Mouse (Mus musculus) heart, embryonic 14.5 days (tissue): ENCODE data around the gene Fam160a1. TPM values are rescaled to one million over a fixed set of nuclear protein-coding genes. Genes with fewer than 3 reads are reported as not detected.

Experiments used
- ATAC-seq: fragments of 200-750 bp; cut with Nextera tagmentation; 2 replicates; pipeline ENCODE4 v1.8.0; 2017; ENCODE audit warnings: low read depth, moderate TSS enrichment; ENCODE audit not compliant: insufficient number of reproducible peaks, insufficient read depth, low FRiP score
- H3K27ac ChIP-seq, 2 experiments: fragments of 200-500 bp in 1 of 2; fragments of 300-500 bp in 1 of 2; sonication (generic) in 1 of 2; replicated peaks in 1 of 2; 2 replicates each; pipeline ENCODE4 v1.5.1; 2012 to 2014; ENCODE audit warnings: low read depth in 2 of 2, low read length in 2 of 2, control low read depth in 1 of 2, mild to moderate bottlenecking in 1 of 2, mixed read lengths in 1 of 2; ENCODE audit not compliant: control insufficient read depth in 1 of 2, insufficient read depth in 1 of 2
- H3K27me3 ChIP-seq: fragments of 300-500 bp; sonication (generic); 2 replicates; pipeline ENCODE4 v1.6.1; 2014; ENCODE audit warnings: mild to moderate bottlenecking, low read length, control low read depth; ENCODE audit not compliant: control insufficient read depth, insufficient read depth
- H3K36me3 ChIP-seq: fragments of 300-500 bp; sonication (generic); 2 replicates; pipeline ENCODE4 v1.6.1; 2014; ENCODE audit warnings: mild to moderate bottlenecking, control low read depth, low read length, mixed read lengths; ENCODE audit not compliant: control insufficient read depth, insufficient read depth
- H3K4me1 ChIP-seq, 2 experiments: fragments of 200-500 bp in 1 of 2; fragments of 300-500 bp in 1 of 2; sonication (generic) in 1 of 2; 2 replicates each; pipeline ENCODE4 v1.6.1; 2012 to 2014; ENCODE audit warnings: low read length in 2 of 2, control low read depth in 1 of 2, mixed read lengths in 1 of 2; ENCODE audit not compliant: control insufficient read depth in 2 of 2, insufficient read depth in 2 of 2
- H3K4me2 ChIP-seq: fragments of 300-500 bp; sonication (generic); 2 replicates; pipeline ENCODE4 v1.6.1; 2014; ENCODE audit warnings: mild to moderate bottlenecking, low read length
- H3K4me3 ChIP-seq, 2 experiments: fragments of 200-500 bp in 1 of 2; fragments of 300-500 bp in 1 of 2; sonication (generic) in 1 of 2; 2 replicates each; pipeline ENCODE4 v1.5.1; 2012 to 2014; ENCODE audit warnings: low read length in 2 of 2, mild to moderate bottlenecking in 2 of 2, control low read depth in 1 of 2, low read depth in 1 of 2, moderate library complexity in 1 of 2; ENCODE audit not compliant: control insufficient read depth in 1 of 2, insufficient read depth in 1 of 2
- H3K9ac ChIP-seq: fragments of 300-500 bp; sonication (generic); 2 replicates; pipeline ENCODE4 v1.6.1; 2014; ENCODE audit warnings: mild to moderate bottlenecking, low read length
- H3K9me3 ChIP-seq: fragments of 300-500 bp; sonication (generic); 2 replicates; pipeline ENCODE4 v1.6.1; 2016; ENCODE audit warnings: low read length, control low read depth; ENCODE audit not compliant: control insufficient read depth
- WGBS: fragments of 180-500 bp; shearing (Covaris S2); extraction: QIAGEN DNeasy Blood & Tissue Kit; methylation state at CpG from one replicate; pipeline ENCODE4 v1.1.7; 2014; 5-methylcytosine and 5-hydroxymethylcytosine counted together
- polyA plus RNA-seq: library from polyadenylated mRNA; unstranded; fragments of >200 nt; fragmentation: Nextera tagmentation; extraction: Ambion mirVana; gene quantifications from 2 replicates; pipeline ENCODE4 v1.2.1, GENCODE M21; 2014

Gene Fam160a1
- 7.4 TPM in 2 replicates for polyA plus RNA-seq

DNA sequence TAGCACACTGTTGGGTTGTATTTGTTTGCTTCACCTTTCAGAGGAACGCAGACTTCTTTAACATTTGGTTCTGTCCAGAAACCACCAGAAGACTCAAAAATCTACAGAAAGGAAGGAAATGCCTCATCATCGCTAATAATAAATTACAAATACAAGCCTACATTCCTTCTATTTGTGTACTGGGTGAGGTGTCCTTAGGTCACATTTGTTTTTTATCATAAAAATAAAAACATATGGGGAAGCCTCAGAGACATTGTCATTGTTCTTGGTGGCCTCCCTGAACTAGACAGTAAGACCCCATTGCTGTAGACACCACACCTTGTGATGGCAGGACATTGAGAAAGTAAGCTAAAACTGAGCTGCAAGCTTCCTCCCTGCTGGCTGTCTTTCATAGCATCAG, at the start of gene Fam160a1:
Gene Fam160a1 (minus strand): TSS at position 101 of the 400 bp plus-strand sequence.
- ATAC-seq: no peak
- H3K36me3 ChIP-seq: no peaks in the 10 kb centered on the region
- no peak within 1 kb of the TSS for H3K9ac ChIP-seq
- no peak within 1 kb of the TSS for H3K27ac ChIP-seq
- H3K4me1 ChIP-seq: peaks cover 7 to 14% of the 10 kb centered on the region in 2 experiments
- no peaks in the 10 kb centered on the region for H3K27me3 ChIP-seq
- whole genome bisulfite sequencing: 88% methylated on average over 2 of the region's 2 CpGs
- no peak within 1 kb of the TSS for H3K4me3 ChIP-seq
- H3K9me3 ChIP-seq: no peaks in the 10 kb centered on the region
- H3K4me2 ChIP-seq: no peak within 1 kb of the TSS

DNA sequence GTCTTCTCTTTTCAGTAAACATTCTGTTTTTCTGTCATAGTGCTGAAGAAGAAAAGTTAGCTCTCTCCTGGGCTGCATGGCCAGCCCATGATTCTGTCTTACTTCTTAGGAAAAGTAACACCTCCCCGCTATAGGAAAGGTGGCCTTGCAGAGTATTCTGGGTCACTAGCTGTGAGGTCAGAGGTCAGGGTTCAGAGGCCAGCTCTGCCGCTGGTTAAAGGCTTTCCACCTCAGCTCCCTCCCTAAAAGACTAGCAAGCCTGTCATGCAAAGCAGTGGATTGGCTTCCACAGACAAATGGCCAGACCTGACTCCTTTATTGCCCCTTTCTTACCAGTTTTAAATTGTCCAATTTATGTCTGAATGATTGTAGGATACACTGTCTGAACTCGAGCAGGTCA, 46.9 kb upstream of the Fam160a1 start:
- Histone ChIP-seq H3K4me1 (peaks cover 7% of the 10 kb centered on the region in 2 experiments), H3K27me3 (no peaks in the 10 kb centered on the region), H3K27ac (no peak overlapping the region), H3K4me3 (no peak overlapping the region), H3K9me3 (0 out of 2 replicates have a peak, but pooled peaks cover 2% of the 10 kb centered on the region), H3K9ac (no peak overlapping the region), H3K4me2 (no peak overlapping the region), H3K36me3 (no peaks in the 10 kb centered on the region)
- no peak for ATAC-seq
- 62% methylated on average over 3 of the region's 3 CpGs for WGBS

DNA sequence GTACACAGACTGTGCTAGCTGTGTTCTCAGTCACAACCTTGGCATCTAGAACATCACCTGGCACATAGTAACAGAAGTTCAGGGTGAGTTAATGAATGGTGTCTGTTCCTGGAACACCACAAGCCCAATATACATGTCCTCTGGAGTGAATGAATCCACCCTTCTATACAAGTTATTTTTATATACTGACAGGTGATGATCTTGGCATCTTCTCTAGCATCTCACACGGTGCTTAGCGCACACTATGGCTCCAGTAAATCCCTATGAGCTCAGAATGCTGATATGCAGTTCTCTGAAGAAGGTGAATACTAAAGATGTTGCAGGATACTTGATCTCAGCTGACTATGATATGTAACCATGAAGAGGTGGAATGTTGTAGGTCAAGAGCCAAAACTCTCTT, 45.8 kb upstream of the Fam160a1 start:
- Histone ChIP-seq H3K9me3 (no peaks in the 10 kb centered on the region), H3K4me2 (no peak overlapping the region)
- 75% methylated on average over 2 of the region's 2 CpGs for WGBS

DNA sequence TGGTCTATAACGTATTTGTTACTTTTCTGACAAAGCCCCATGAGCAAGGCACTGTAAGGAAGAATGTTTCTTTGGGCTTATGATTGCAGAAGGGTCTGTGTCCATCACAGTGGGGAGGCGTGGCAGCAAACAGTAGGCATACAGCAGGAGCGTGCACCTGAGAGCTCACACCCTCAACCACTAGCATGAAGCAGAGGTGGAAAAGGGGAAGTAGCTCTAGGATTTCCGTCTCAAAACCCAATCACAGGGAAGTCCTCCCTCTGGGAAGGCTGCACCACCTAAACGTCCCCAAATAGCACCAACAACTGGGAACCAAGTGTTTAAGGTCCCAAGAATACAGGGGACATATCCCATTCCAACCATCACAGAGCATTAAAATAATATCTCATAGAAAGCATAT, 43.9 kb upstream of the Fam160a1 start:
- peaks cover 16 to 20% of the 10 kb centered on the region in 2 experiments for H3K4me1 ChIP-seq
- H3K27ac ChIP-seq: no peak overlapping the region
- no peaks in the 10 kb centered on the region for H3K9me3 ChIP-seq
- no peak overlapping the region for H3K4me2 ChIP-seq
- no peaks in the 10 kb centered on the region for H3K36me3 ChIP-seq
- 87% methylated on average over 5 of the region's 5 CpGs for WGBS
- ATAC-seq: no peak
- no peak overlapping the region for H3K9ac ChIP-seq
- H3K27me3 ChIP-seq: no peaks in the 10 kb centered on the region
- H3K4me3 ChIP-seq: no peak overlapping the region

More for the DNA sequence above, 45.8 kb upstream of the Fam160a1 start:
- Histone ChIP-seq H3K4me1 (peaks cover 14 to 16% of the 10 kb centered on the region in 2 experiments), H3K4me3 (no peak overlapping the region), H3K27ac (no peak overlapping the region), H3K9ac (no peak overlapping the region), H3K36me3 (no peaks in the 10 kb centered on the region), H3K27me3 (no peaks in the 10 kb centered on the region)
- no peak for ATAC-seq

DNA sequence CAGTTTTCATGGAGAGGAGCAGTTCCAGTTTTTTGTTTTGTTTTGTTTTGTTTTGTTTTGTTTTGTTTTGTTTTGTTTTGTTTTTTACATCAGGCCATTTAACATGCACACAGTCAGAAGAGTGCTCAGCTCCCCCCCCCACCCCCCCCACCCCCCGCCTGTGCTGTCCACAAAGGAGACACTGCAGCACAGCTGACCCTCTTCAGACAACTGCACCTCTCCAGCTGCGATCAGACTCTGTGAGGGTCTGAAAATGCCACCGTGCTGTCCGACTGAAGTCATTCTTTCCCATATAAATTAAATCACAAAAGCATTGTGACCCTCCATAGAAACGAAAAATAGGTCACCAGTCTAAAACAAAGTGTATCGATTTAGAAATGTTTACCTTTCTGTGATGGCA, 42.2 kb upstream of the Fam160a1 start:
- WGBS: 74% methylated on average over 6 of the region's 6 CpGs
- H3K4me1 ChIP-seq: peaks cover 14 to 20% of the 10 kb centered on the region in 2 experiments
- no peaks in the 10 kb centered on the region for H3K9me3 ChIP-seq

DNA sequence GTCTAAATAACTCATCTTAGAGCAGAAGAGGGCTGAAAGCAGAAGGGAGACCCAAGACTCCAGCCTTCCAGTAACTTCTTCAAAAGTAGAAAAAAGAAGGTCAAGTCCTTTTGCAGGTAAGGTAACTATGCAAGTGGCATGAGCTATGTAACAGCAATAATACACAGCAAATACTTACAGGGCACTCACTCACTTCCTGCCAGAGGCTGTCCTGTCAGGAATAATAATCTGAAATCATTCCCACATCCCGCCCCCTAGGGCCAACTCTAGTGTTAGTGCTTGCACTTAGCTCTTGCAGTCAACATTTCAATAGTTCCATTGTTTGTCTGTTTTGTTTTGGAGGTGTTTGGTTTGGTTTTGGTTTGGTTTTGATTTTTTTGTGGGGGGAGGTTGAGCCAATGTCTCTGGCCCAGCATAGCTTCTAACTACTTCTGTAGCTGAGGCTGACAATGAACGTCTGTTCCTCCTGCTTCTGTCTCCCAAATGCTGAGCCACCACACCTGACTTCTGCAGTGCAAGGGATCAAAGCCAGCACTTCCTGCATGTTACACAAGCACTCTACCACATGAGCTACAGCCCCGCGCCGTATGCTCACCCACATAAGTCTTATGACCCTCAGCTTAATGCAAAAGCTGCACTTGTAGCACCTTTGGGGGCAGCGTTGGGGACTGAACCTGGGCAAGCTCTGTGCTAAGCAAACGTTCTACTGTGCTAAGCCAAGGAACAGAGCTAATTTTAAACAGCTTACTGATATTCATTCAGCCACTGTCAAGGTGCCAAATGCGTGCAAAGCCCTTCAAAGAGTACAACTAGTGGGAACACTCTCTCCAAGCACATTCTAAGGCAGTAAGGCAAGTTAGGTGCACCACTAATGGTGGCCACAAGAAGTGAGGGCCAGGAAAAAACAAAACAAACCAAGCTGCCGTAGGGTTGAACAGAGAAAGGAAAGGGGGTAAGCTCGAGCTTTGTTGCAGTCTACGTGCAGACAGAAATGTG, 41.3 kb upstream of the Fam160a1 start:
- H3K4me2 ChIP-seq: peak overlapping the region; percentile 47
- peaks cover 14 to 20% of the 10 kb centered on the region in 2 experiments for H3K4me1 ChIP-seq
- H3K36me3 ChIP-seq: no peaks in the 10 kb centered on the region
- peak; percentile 56 for ATAC-seq
- H3K9me3 ChIP-seq: no peaks in the 10 kb centered on the region
- no peak overlapping the region for H3K4me3 ChIP-seq
- peak overlapping the region; percentile 14; the same call in 1 of the 2 replicates for H3K9ac ChIP-seq
- no peaks in the 10 kb centered on the region for H3K27me3 ChIP-seq
- peak overlapping the region; percentile 90 to 94 for H3K27ac ChIP-seq
- WGBS: 40% methylated on average over 11 of the region's 11 CpGs

More for the DNA sequence above, 42.2 kb upstream of the Fam160a1 start:
- H3K9ac ChIP-seq: peak overlapping the region; percentile 14; the same call in 1 of the 2 replicates
- H3K36me3 ChIP-seq: no peaks in the 10 kb centered on the region
- no peaks in the 10 kb centered on the region for H3K27me3 ChIP-seq
- ATAC-seq: no peak
- H3K4me2 ChIP-seq: peak overlapping the region; percentile 47
- H3K4me3 ChIP-seq: no peak overlapping the region
- H3K27ac ChIP-seq: peak overlapping the region; percentile 25 to 94; a peak in 3 of 4 replicates

DNA sequence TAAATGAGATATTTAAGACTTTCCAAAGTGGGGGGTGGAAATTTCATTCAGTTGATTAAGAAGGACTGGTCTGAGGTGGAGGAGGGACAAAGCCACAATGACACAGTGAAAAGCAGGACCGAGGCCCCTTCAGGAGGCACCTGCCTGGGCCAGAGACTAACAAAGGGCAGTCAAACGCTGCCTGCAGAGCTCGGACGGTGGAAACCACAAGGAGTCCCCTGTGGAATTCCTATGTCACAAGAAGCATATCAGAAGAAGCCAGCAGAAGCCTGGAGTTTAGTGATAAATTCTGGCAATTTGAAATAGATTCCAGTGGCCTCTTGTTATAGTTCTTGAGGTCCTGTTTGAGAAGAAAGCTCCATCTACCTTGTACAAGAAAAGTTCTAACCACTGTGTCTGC, 40.0 kb upstream of the Fam160a1 start:
- Histone ChIP-seq H3K27ac (no peak overlapping the region), H3K36me3 (no peaks in the 10 kb centered on the region), H3K4me2 (no peak overlapping the region), H3K9ac (no peak overlapping the region), H3K9me3 (no peaks in the 10 kb centered on the region), H3K27me3 (no peaks in the 10 kb centered on the region), H3K4me1 (peaks cover 14 to 16% of the 10 kb centered on the region in 2 experiments), H3K4me3 (no peak overlapping the region)
- 35% methylated on average over 4 of the region's 4 CpGs for WGBS
- ATAC-seq: no peak
